Mouse (Mus musculus) heart, postnatal 10 days (tissue): ENCODE data around the gene Tpgs1. TPM values are rescaled to one million over a fixed set of nuclear protein-coding genes. Genes with fewer than 3 reads are reported as not detected.

ENCODE experiments used
- DNase-seq, 2 experiments: peaks; one replicate each; pipeline ENCODE4 v3.0.0; 2021
- intact Hi-C: fragments of 180-260 bp; cut with DNase I; formaldehyde crosslinking; loops from one replicate; pipeline ENCODE4 v1.15.1; 2025
- total RNA-seq, 2 experiments: library from RNA; stranded (reverse); gene quantifications; 2 replicates each; pipeline ENCODE4 v1.2.3; 2021

Gene Tpgs1
- 10 to 100 TPM; 24.3 to 24.4 TPM for total RNA-seq

- intact Hi-C loops = no loop called here
- peak; percentile 93 for DNase-seq
Observed at GRCm38 (mm10) chr10:79668771-79669575, at the start of gene Tpgs1. TSS of gene Tpgs1 (plus strand) at chr10:79669369.

DNA sequence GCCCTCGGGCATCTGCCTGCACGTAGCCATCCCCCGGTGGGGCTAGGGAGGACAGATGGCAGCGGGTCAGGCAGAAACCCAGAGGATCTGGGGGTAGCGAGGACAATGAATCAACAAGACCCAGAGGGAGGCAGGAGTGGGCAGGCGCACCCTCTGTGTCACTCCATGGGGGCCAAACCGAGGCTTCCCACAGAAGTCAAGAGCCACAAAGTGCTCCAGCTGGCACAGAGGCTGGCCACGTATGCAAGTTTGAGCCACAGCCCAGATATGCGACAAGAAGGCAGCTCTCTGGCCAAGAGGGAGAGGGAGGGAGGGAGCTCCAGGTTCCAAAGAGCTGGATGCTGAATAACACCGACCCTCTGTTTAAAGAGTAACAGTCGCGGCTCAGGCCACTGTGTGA, 45.2 kb upstream of the Tpgs1 start:
- intact Hi-C loops = no loop called here
- peak; percentile 65 to 72 for DNase-seq

DNA sequence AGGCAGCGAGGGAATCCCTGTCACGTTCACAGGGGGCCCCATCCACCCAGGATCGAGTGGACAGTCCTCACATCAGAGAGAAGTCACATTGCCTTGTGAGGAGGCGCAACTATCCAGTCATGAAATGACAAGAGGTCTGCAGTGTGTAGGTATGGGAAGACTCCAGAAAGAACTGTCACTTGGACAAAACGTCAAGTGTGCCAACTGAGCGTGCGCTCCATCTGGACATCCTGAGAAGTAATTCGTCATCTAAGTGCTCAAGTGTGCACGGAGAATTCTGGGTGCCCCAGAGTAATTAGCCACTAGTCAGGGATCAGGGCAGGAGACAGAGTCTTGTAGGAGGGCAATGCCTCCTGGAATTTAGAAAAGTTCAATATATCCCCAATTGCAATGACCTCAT, 43.8 kb upstream of the Tpgs1 start:
- intact Hi-C loops = no loop called here
- DNase-seq = no peak

DNA sequence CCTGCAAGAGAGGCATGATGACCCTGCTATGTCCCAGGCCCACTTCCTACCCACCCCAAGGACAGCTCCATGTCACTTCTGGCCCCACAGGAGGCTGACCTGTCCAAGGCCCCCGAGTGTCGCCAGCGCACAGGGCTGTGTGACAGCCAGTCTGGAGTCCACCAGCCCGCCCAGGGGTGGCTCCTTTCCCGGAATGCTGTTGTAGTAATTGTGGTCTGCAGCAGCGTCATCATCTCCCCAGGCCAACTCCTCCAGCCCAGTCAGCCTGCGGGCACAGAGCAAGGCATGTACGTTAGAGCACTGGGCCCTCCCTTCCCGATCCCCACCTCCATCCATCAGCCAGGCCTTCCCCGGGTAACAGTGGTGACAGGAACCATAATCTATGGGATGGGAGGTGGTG, 43.0 kb upstream of the Tpgs1 start:
- no peak for DNase-seq
- intact Hi-C loops = no loop called here

- intact Hi-C loops = no loop called here
- DNase-seq = no peak
Observed at GRCm38 (mm10) chr10:79628377-79628776, 40.8 kb upstream of the Tpgs1 start.

GRCm38 (mm10) chr10:79631432-79631831, 37.7 kb upstream of the Tpgs1 start:
- intact Hi-C loops = no loop called here
- no peak for DNase-seq

- no peak for DNase-seq
- intact Hi-C loops = no loop called here
Observed at GRCm38 (mm10) chr10:79633006-79633777, 36.0 kb upstream of the Tpgs1 start.

DNA sequence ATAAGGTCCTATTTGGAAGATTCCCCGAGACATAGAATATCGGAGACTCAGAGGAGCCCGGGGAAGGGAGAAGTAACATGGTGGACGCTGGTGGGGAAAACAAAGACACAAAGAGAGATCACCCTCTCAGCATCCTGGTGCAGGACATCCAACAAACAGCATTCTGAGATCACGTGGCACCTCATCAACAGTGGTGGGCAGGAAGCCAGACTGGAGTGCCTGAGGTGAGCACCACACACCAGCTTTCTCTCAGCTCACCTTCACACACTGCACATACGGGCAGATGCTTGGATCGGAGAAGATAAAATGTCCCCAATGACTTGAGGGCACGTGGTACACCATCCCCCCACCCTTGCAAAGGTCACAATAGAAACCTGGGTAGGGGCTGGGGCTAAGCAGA, 32.9 kb upstream of the Tpgs1 start:
- intact Hi-C loops = no loop called here
- no peak for DNase-seq

- intact Hi-C loops = no loop called here
- DNase-seq = peak; percentile 41 to 46
Observed at GRCm38 (mm10) chr10:79637128-79638110, 31.8 kb upstream of the Tpgs1 start, which contains the start of gene Shc2. TSS of gene Shc2 (minus strand) at chr10:79637918.

GRCm38 (mm10) chr10:79638486-79639204, 30.5 kb upstream of the Tpgs1 start:
- DNase-seq = peak; percentile 49 to 51
- intact Hi-C loops = no loop called here

- DNase-seq = no peak
- intact Hi-C loops = no loop called here
Observed at GRCm38 (mm10) chr10:79645711-79646110, 23.5 kb upstream of the Tpgs1 start, which contains the start of gene Odf3l2. TSS of gene Odf3l2 (minus strand) at chr10:79645738.

- DNase-seq = peak; percentile 78 to 87
- intact Hi-C loops = loop anchor here (1.0 kb wide), 1 partner anchor 54 kb away; no protein-coding TSS in a partner anchor
Observed at GRCm38 (mm10) chr10:79649070-79649751, 20.0 kb upstream of the Tpgs1 start.

DNA sequence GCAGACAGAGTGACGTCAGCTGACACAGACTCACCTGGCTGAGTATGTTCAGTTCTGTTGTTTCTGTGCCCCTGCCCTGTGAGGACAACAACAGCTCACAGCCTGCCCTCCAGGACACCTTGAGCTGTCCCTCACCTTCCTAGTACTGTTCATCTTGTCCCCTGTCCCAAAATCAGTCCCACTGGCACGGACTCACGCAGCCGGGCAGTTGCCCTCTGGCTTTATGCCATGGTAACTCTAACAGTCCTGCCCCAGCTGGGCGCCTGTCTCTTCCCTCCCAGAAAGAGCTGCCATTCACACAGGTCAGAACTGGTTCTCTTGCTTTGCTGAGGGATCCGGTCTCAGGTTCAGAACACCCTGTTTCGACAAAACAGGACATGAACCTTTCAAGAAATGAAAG, 16.4 kb upstream of the Tpgs1 start:
- intact Hi-C loops = no loop called here
- DNase-seq = peak; percentile 35 to 44

GRCm38 (mm10) chr10:79654946-79655395, 14.2 kb upstream of the Tpgs1 start:
- DNase-seq = no peak
- intact Hi-C loops = no loop called here

DNA sequence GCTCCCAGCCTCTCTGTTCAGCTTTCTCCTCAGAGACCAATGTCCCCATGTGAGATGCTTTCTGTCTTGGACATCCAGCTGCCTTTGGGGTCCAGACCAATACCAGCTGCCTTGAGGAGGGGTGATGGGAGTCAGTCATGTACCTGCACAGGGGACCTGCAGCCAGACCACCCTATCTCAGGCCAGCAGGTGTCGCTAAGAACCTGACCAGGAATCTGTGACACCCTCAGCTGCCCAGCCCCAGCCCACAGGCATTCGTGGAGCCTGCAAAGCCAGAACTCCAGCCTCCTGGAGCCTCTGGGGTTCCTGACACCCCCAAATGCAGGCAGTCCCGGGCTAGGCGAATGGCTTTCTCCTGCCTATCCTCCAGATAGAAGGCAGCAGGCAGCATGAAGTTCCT, 10.3 kb upstream of the Tpgs1 start:
- DNase-seq = peak in 1 of 2 experiments; percentile 35
- intact Hi-C loops = no loop called here

DNA sequence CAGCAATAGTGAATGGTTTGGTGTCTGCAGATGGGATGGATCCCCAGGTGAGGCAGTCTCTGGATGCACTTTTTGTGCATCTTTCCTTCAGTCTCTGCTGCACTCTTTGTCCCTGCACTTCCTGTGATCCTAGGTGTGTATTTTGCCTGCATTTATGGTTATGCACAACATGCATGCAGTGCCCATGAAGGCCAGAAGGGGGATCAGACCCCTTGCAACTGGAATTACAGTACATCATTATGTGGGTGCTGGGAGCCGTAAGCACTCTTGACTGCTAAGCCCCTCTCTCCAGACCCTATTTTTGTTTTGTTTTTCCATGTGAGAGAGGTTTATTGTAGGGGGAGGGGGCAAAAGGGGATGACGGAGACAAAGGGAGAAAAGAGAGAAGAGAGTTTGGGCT, 8.9 kb upstream of the Tpgs1 start:
- intact Hi-C loops = no loop called here
- no peak for DNase-seq

DNA sequence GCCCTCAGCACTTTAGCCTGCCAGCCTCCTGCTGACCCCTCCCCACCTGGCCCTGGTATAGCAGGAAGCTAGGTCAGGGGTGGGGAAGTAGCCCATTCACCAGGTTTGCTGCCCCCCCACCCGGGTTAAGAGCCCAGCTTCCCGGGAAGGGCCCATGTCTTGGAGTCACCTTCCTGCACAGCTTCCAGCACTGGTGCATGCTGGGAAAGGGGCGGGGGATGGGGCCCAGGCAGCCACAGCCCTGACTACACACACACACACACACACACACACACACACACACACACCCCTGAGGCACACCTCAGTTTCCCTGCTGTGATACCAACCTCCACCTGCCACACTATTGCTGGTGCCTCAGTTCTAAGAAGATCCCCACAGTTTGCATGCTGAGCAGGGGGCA, 7.3 kb upstream of the Tpgs1 start:
- no peak for DNase-seq
- intact Hi-C loops = no loop called here

DNA sequence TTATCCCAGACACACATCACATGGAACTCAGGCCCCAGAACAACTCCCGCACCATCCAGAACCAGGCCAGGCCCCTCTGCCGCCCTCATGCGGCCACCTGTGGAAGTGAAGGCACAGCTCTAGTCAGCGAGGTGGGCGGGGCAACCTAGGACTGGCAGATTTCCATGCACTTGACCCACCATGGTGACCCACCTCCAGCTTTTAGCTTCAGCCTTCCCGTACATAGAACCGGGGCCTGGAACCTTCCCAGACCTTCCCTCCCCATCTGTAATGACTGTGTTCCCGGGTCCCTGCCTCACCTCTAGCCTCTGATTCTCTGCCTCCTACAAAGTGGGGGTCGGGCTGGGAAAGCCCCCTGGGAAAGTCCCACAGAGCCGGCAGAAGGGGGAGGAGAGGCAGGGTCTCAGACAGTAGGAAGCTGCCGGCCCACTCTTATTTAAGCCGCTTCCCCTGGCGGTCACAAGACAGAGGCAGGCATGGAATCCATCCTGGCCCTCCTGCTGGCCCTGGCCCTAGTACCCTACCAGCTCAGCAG, 5.0 kb upstream of the Tpgs1 start, which contains the start of gene Madcam1:
TSS of gene Madcam1 (plus strand) at position 429 of the 535 bp plus-strand sequence.
- intact Hi-C loops = no loop called here
- DNase-seq = peak; percentile 61 to 79

DNA sequence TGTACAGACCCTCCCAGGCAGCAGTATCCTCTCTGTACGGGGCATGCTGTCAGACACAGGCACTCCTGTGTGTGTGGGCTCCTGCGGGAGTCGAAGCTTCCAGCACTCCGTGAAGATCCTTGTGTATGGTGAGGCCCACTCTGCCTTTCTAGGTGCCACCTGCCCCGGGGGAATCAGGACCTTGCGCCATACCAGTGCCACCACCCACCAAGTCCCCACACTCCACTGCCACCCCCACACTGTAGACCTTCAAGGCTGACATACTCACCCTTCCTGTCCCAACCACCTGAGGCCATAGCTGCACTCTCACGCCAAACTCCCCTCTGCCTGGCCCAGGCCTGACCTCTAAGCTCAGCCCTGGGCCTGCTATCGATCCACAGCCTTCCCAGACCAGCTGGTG, 4.1 kb upstream of the Tpgs1 start:
- DNase-seq = no peak
- intact Hi-C loops = loop anchor here (1.0 kb wide), 1 partner anchor 70 kb away; no protein-coding TSS in a partner anchor
